Mouse (Mus musculus) ovary, postnatal 14 days (tissue): Measurements from ENCODE around the gene Sox14.

ENCODE experiments used
- DNase-seq: peaks from one replicate; pipeline ENCODE4 v3.0.0; 2022; ENCODE audit warnings: low spot score

Sox14 gene

GRCm38 (mm10) chr9:99848327-99848726 is 27.6 kb downstream of the Sox14 start:
- DNase-seq = no peak

GRCm38 (mm10) chr9:99846820-99847219 is 29.1 kb downstream of the Sox14 start:
- DNase-seq = peak; percentile 73

- DNase-seq = no peak
Measured at GRCm38 (mm10) chr9:99839367-99839766, 36.6 kb downstream of the Sox14 start.

- no peak for DNase-seq
Measured at GRCm38 (mm10) chr9:99838877-99839276, 37.1 kb downstream of the Sox14 start.

GRCm38 (mm10) chr9:99836707-99837106 is 39.3 kb downstream of the Sox14 start:
- DNase-seq = no peak

GRCm38 (mm10) chr9:99835624-99836430 is 40.1 kb downstream of the Sox14 start:
- no peak for DNase-seq
